Mouse (Mus musculus) liver, embryonic 13.5 days (tissue): ENCODE data around the gene Smco4. TPM values are rescaled to one million over a fixed set of nuclear protein-coding genes. Genes with fewer than 3 reads are reported as not detected.
A peak's percentile ranks its signal among the peaks of the same experiment; 100 is the strongest.

ENCODE experiments used
- ATAC-seq: fragments of 200-750 bp; cut with Nextera tagmentation; 2 replicates; pipeline ENCODE4 v1.8.0; 2017; ENCODE audit warnings: low read depth, mild to moderate bottlenecking, moderate number of reproducible peaks, moderate library complexity
- DNase-seq: peaks from one replicate; pipeline ENCODE4 v3.0.0; 2022
- H3K27ac ChIP-seq: fragments of 300-500 bp; sonication (generic); 2 replicates; pipeline ENCODE4 v1.5.1; 2015; ENCODE audit warnings: moderate library complexity, mild to moderate bottlenecking, inconsistent platforms
- H3K27me3 ChIP-seq: fragments of 300-500 bp; sonication (generic); 2 replicates; pipeline ENCODE4 v1.6.1; 2015; ENCODE audit warnings: mild to moderate bottlenecking, inconsistent platforms
- H3K36me3 ChIP-seq: fragments of 300-500 bp; sonication (generic); 2 replicates; pipeline ENCODE4 v1.6.1; 2015; ENCODE audit warnings: mild to moderate bottlenecking, inconsistent platforms
- H3K4me1 ChIP-seq: fragments of 300-500 bp; sonication (generic); replicated peaks from 2 replicates; pipeline ENCODE4 v1.6.1; 2015; ENCODE audit warnings: inconsistent platforms
- H3K4me2 ChIP-seq: fragments of 300-500 bp; sonication (generic); 2 replicates; pipeline ENCODE4 v1.6.1; 2015; ENCODE audit warnings: inconsistent platforms, mild to moderate bottlenecking, moderate library complexity
- H3K4me3 ChIP-seq: fragments of 300-500 bp; sonication (generic); replicated peaks from 2 replicates; pipeline ENCODE4 v1.5.1; 2015; ENCODE audit warnings: mild to moderate bottlenecking, inconsistent platforms
- H3K9ac ChIP-seq: fragments of 300-500 bp; sonication (generic); 2 replicates; pipeline ENCODE4 v1.6.1; 2015; ENCODE audit warnings: mild to moderate bottlenecking, inconsistent platforms
- H3K9me3 ChIP-seq: fragments of 300-500 bp; sonication (generic); replicated peaks from 2 replicates; pipeline ENCODE4 v1.6.1; 2016; ENCODE audit warnings: inconsistent platforms
- WGBS: fragments of 180-500 bp; shearing (Covaris S2); methylation state at CpG from one replicate; pipeline ENCODE4 v1.1.7; 2015; ENCODE audit not compliant: insufficient replicate concordance; 5-methylcytosine and 5-hydroxymethylcytosine counted together
- polyA plus RNA-seq: library from polyadenylated mRNA; unstranded; fragments of >200 nt; fragmentation: Nextera tagmentation; extraction: Ambion mirVana; gene quantifications from 2 replicates; pipeline ENCODE4 v1.2.1, GENCODE M21; 2015

The Smco4 gene
- polyA plus RNA-seq, 1 experiment from 2014 or later, result 1.7 TPM

GRCm38 (mm10) chr9:15529275-15529964, 36.2 kb downstream of the Smco4 start:
- Histone ChIP-seq H3K36me3 (no peaks in the 10 kb centered on the region), H3K27me3 (no peaks in the 10 kb centered on the region), H3K4me2 (no peak overlapping the region), H3K9ac (no peak overlapping the region), H3K27ac (no peak overlapping the region), H3K4me3 (no peak overlapping the region), H3K9me3 (no peaks in the 10 kb centered on the region), H3K4me1 (peaks cover 31% of the 10 kb centered on the region)
- DNase-seq, result no peak
- WGBS, result 59% methylated on average over 8 of the region's 8 CpGs
- ATAC-seq, result no peak

- no peaks in the 10 kb centered on the region for H3K36me3 ChIP-seq
- no peak overlapping the region for H3K4me3 ChIP-seq
- H3K27ac ChIP-seq, result no peak overlapping the region
- 64% methylated on average over 2 of the region's 2 CpGs for WGBS
- no peak overlapping the region for H3K4me2 ChIP-seq
- DNase-seq, result no peak
- H3K4me1 ChIP-seq, result peaks cover 32% of the 10 kb centered on the region
- no peaks in the 10 kb centered on the region for H3K9me3 ChIP-seq
- no peak overlapping the region for H3K9ac ChIP-seq
- no peaks in the 10 kb centered on the region for H3K27me3 ChIP-seq
- ATAC-seq, result no peak
Observed at GRCm38 (mm10) chr9:15529965-15530320, 36.7 kb downstream of the Smco4 start.

GRCm38 (mm10) chr9:15531204-15531603, 38.0 kb downstream of the Smco4 start:
- no peak overlapping the region for H3K9ac ChIP-seq
- ATAC-seq (no peak), DNase-seq (no peak)
- H3K9me3 ChIP-seq, result no peaks in the 10 kb centered on the region
- 71% methylated on average over 5 of the region's 5 CpGs for WGBS
- no peak overlapping the region for H3K4me3 ChIP-seq
- H3K4me2 ChIP-seq, result no peak overlapping the region
- H3K4me1 ChIP-seq, result peaks cover 39% of the 10 kb centered on the region
- H3K27ac ChIP-seq, result no peak overlapping the region
- H3K36me3 ChIP-seq, result no peaks in the 10 kb centered on the region
- no peaks in the 10 kb centered on the region for H3K27me3 ChIP-seq

GRCm38 (mm10) chr9:15533336-15534070, 40.3 kb downstream of the Smco4 start:
- 58% methylated on average over 11 of the region's 11 CpGs for WGBS
- ATAC-seq (no peak), DNase-seq (no peak)
- Histone ChIP-seq H3K9me3 (no peaks in the 10 kb centered on the region), H3K27me3 (no peaks in the 10 kb centered on the region), H3K4me2 (no peak overlapping the region), H3K27ac (no peak overlapping the region), H3K4me1 (peaks cover 43% of the 10 kb centered on the region), H3K36me3 (no peaks in the 10 kb centered on the region), H3K9ac (no peak overlapping the region), H3K4me3 (no peak overlapping the region)

GRCm38 (mm10) chr9:15534110-15534509, 40.9 kb downstream of the Smco4 start:
- no peaks in the 10 kb centered on the region for H3K9me3 ChIP-seq
- H3K4me3 ChIP-seq, result no peak overlapping the region
- ATAC-seq (no peak), DNase-seq (no peak)
- WGBS, result 78% methylated on average over 2 of the region's 2 CpGs
- H3K27ac ChIP-seq, result no peak overlapping the region
- no peak overlapping the region for H3K9ac ChIP-seq
- H3K27me3 ChIP-seq, result no peaks in the 10 kb centered on the region
- no peak overlapping the region for H3K4me2 ChIP-seq
- peaks cover 37% of the 10 kb centered on the region for H3K4me1 ChIP-seq
- no peaks in the 10 kb centered on the region for H3K36me3 ChIP-seq

- peak overlapping the region; percentile 27; the same call in 1 of the 2 replicates for H3K27ac ChIP-seq
- DNase-seq (no peak), ATAC-seq (peak; percentile 47)
- no peak overlapping the region for H3K4me3 ChIP-seq
- no peak overlapping the region for H3K4me2 ChIP-seq
- 67% methylated on average over 5 of the region's 5 CpGs for WGBS
- H3K9ac ChIP-seq, result no peak overlapping the region
- no peaks in the 10 kb centered on the region for H3K27me3 ChIP-seq
- H3K9me3 ChIP-seq, result no peaks in the 10 kb centered on the region
- H3K36me3 ChIP-seq, result 0 out of 2 replicates have a peak, but pooled peaks cover 4% of the 10 kb centered on the region
- H3K4me1 ChIP-seq, result peaks cover 24% of the 10 kb centered on the region
Observed at GRCm38 (mm10) chr9:15535418-15535817, 42.2 kb downstream of the Smco4 start.

- H3K27ac ChIP-seq, result no peak overlapping the region; the same call in 1 of the 2 replicates
- no peaks in the 10 kb centered on the region for H3K27me3 ChIP-seq
- H3K36me3 ChIP-seq, result 0 out of 2 replicates have a peak, but pooled peaks cover 4% of the 10 kb centered on the region
- no peak overlapping the region for H3K9ac ChIP-seq
- ATAC-seq (peak; percentile 21; the same call in 1 of the 2 replicates), DNase-seq (no peak)
- H3K4me1 ChIP-seq, result peaks cover 27% of the 10 kb centered on the region
- H3K4me2 ChIP-seq, result no peak overlapping the region
- H3K4me3 ChIP-seq, result no peak overlapping the region
- H3K9me3 ChIP-seq, result no peaks in the 10 kb centered on the region
- 63% methylated on average over 5 of the region's 5 CpGs for WGBS
Observed at GRCm38 (mm10) chr9:15536861-15537426, 43.7 kb downstream of the Smco4 start.

- H3K4me3 ChIP-seq, result no peak overlapping the region
- no peak for DNase-seq
- 76% methylated on average over 3 of the region's 3 CpGs for WGBS
- no peaks in the 10 kb centered on the region for H3K27me3 ChIP-seq
- H3K36me3 ChIP-seq, result 0 out of 2 replicates have a peak, but pooled peaks cover 4% of the 10 kb centered on the region
- H3K4me2 ChIP-seq, result no peak overlapping the region
- no peak for ATAC-seq
- H3K9ac ChIP-seq, result no peak overlapping the region
- H3K9me3 ChIP-seq, result no peaks in the 10 kb centered on the region
- H3K27ac ChIP-seq, result no peak overlapping the region
- peaks cover 33% of the 10 kb centered on the region for H3K4me1 ChIP-seq
Observed at GRCm38 (mm10) chr9:15537455-15538048, 44.3 kb downstream of the Smco4 start.

GRCm38 (mm10) chr9:15538979-15539533, 45.8 kb downstream of the Smco4 start:
- 0 out of 2 replicates have a peak, but pooled peaks cover 5% of the 10 kb centered on the region for H3K36me3 ChIP-seq
- DNase-seq (no peak), ATAC-seq (no peak)
- 72% methylated on average over 8 of the region's 8 CpGs for WGBS
- no peak overlapping the region for H3K4me3 ChIP-seq
- H3K9ac ChIP-seq, result no peak overlapping the region
- no peaks in the 10 kb centered on the region for H3K9me3 ChIP-seq
- no peaks in the 10 kb centered on the region for H3K27me3 ChIP-seq
- H3K27ac ChIP-seq, result no peak overlapping the region
- H3K4me1 ChIP-seq, result peaks cover 38% of the 10 kb centered on the region
- no peak overlapping the region for H3K4me2 ChIP-seq

- DNase-seq (no peak), ATAC-seq (peak; percentile 71)
- no peak overlapping the region for H3K4me3 ChIP-seq
- H3K9ac ChIP-seq, result no peak overlapping the region
- no peak overlapping the region for H3K4me2 ChIP-seq
- H3K9me3 ChIP-seq, result no peaks in the 10 kb centered on the region
- H3K36me3 ChIP-seq, result peaks cover 10% of the 10 kb centered on the region; the same call in 1 of the 2 replicates
- no peaks in the 10 kb centered on the region for H3K27me3 ChIP-seq
- WGBS, result 16% methylated on average over 5 of the region's 5 CpGs
- peak overlapping the region; percentile 65 for H3K27ac ChIP-seq
- H3K4me1 ChIP-seq, result peaks cover 29% of the 10 kb centered on the region
Observed at GRCm38 (mm10) chr9:15541735-15542354, 48.6 kb downstream of the Smco4 start.
